Mouse (Mus musculus) layer of hippocampus, postnatal 10 days (tissue): ENCODE results near the gene Raf1. TPM values are rescaled to one million over a fixed set of nuclear protein-coding genes. Genes with fewer than 3 reads are reported as not detected.

ENCODE experiments used
- DNase-seq, 2 experiments: peaks; one replicate each; pipeline ENCODE4 v3.0.0; 2021; ENCODE audit warnings: low spot score in 2 of 2
- long read RNA-seq: library from polyadenylated mRNA; stranded (forward); transcript quantifications from one replicate; pipeline ENCODE4 v2.0.0, GENCODE M21; 2023
- total RNA-seq, 2 experiments: library from RNA; stranded (reverse); gene quantifications; 2 replicates each; pipeline ENCODE4 v1.2.3; 2021

Raf1 gene
- total RNA-seq = 100 to 1,000 TPM; 114 to 123 TPM
- long read RNA-seq, transcript Raf1-201 (17 exons, 3,070 nt) = major isoform, 53 of 84 reads
- long read RNA-seq, partial matches to known transcripts = 15 of 84 reads
- long read RNA-seq, other reads (novel, unspliced or antisense) = 13 of 84 reads

DNA sequence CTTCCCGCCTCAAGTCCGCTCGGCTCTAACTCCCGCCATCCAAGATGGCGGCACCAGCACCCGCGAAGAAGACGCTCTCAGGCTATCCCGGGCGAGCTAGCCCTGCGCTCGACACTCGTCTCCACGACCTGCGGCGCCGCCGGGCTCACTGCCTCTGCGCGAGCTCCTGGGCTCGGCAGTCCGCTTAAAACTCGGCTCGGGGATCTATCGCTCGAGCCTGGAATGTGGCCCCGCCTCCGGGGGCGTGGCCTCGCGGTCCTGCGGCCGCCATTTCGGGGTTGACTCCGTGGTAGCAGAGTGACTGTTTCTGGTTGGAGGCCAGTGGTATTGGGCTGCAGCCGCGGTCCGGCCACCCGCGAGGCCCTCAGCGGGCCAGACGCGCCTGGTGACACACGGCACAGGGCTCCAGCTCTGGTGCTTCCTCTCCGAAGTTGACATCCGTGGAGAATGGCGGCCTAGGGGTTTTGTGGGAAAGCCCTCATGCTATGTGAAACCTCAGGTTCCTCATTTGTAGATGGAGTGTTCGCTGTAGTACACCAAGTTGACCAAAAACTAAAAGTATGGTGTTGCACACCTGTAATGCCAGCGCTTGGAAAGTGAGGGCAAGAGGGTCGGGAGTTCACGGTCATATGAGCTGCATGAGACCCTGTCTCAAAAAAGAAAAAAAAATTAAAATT, at the start of gene Raf1:
Gene Raf1 (minus strand): TSS at position 184 of the 677 bp plus-strand sequence.
- DNase-seq = peak; percentile 96 to 98

DNA sequence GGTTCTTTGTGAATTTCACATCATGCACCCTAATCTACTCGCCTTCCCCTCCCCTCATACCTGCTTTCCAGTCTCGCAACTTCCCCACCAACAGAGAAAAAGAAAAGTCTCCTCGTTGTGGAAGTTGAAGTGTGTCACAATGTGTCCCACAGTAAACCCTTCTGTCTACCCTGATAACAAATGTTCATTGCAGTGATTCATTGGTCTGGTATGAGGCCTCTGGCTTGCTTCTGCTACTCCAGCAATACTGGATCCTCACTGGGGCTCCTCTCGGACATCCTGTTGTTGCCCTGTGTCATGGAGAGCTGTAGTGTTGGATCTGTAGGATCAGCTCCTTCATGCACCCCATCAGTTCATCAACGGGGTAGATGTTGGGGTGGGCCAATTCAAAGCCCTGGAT, 45.8 kb upstream of the Raf1 start:
- DNase-seq = no peak

DNA sequence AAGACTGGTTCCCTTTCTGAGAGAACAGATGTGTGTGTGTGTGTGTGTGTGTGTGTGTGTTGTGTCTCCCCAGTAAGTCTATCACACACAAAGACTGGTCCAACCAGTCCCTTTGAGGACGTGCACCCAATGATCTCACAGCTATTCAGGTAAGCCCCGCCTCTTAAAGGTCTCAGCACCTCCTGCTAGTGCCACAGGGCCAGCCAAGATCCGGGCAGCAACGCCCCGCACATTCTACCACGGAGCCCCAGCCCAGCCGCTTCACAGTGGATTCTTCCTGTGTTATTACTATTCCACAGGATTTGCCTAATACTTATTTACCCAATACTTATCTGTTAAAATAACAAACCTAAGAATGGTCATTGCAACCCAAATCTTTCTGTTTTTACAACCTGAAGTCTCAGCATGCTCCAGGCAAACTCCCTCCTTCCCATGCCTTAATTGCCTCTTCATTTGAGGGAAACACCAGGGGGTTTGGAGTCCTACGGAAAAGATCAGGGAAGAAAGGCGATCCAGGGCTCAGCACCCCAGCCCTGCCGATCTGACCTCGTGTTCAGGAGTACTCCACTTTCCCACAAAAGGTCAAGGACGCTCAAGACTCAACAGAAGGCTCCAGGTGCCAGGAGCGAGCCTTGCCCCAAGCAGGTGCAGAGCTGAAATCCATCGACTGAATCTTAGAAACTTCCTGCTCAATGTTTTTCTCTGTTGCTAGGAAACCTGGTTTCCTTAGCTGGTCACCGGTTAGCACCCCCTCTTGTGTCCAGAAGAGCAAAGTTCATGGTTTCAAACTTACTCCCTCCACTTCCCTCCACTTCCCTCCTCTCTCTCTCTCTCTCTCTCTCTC, 41.5 kb upstream of the Raf1 start:
- DNase-seq = peak; percentile 16 to 23

DNA sequence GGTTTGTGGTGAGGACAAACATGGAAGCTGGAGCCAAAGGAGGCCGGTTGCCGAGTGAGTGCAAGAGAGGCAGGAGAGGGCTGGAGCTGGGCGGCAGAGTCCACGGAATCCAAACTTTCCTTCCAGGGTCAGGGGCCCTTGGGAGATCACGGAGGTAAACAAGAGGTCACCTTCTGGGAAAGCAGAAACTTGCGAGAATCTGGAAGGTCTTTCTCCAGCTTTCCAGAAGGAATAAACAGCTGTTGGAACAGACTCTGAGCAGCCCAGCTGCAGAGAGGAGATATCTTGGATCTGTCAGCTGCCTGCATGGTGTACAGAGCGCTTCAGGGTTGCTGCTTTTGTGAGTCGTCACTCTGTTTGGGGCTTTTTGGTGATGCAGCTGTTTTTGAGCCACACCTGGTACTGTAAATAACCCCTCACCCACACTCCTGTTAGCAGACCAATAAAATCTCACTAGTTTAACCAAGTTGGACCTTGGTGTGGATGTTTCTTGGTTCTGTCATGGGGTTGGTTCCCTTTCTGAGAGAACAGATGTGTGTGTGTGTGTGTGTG, 40.7 kb upstream of the Raf1 start:
- no peak for DNase-seq

DNA sequence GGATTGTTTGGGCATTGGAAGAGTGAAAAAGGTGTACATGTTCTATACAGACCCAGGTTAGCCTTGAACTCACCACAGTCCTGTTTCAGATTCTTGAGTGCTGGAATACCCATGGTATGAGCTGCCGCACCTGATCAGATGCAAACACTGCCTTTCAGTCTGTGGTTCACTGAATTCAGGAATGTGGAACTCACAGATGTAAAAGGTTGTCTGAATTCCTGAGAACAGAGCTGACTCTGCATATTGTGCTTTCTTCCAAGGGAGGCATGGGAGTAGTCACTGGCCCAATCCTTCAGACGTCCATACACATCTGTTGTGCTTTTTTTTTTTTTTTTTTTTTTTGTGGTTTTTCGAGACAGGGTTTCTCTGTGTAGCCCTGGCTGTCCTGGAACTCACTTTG, 34.8 kb upstream of the Raf1 start:
- DNase-seq = no peak

DNA sequence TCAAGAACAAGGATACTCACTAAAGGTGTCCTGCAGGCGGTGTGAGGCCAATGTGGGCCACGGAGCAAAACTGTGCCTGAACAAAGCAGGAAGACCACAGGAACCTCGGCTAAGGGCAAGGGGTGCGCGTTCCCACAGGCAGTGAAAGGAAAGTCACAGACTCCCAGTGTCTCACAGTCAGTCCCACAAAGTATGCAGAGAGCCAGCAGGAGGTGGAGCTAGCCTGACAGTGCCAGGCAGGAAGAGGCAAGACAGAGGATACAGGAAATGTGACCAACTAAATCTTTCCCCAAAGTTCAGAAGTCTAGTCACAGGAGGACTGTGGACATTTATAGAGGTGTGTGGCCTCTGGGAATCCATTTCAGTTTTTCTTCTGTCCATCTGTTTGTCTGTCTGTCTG, 26.5 kb upstream of the Raf1 start:
- no peak for DNase-seq

DNA sequence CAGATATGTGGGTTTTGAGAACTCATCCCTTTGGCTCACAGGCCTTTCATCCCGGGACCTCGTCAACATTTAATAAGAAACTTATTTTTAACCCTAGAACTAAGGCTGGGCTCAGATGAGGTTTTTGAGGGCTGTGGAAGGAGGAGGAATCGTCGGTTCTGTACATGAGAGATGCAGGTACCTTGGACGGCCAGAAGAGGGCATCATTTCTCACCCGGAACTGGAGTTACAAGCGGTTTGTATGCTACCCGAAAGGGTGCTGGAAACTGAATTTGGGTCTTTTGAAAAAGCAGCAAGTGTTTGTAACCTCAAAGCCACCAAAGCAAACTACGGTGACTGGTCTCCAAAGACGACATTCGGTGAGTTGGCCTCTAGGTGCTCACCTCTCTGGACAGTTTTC, 24.9 kb upstream of the Raf1 start:
- DNase-seq = no peak

DNA sequence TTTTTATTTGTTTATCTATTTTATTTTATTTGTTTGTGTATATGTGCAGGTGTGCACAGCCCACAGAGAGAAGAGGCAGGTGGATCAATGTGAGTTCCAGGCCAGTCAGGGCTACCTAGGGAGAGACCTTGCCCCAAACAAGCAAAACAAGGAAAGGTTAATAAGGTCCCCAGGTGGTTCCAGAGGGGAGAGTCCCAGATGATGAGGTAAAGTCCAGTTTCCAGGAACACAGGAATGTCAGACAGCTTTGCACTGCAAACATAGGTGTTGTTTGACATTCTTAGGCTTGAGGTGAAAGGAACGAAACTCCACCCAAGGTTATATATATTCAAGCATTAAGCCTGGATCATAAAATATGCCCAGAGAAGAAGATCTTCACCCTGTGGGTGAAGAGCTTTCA, 24.3 kb upstream of the Raf1 start:
- DNase-seq = no peak

DNA sequence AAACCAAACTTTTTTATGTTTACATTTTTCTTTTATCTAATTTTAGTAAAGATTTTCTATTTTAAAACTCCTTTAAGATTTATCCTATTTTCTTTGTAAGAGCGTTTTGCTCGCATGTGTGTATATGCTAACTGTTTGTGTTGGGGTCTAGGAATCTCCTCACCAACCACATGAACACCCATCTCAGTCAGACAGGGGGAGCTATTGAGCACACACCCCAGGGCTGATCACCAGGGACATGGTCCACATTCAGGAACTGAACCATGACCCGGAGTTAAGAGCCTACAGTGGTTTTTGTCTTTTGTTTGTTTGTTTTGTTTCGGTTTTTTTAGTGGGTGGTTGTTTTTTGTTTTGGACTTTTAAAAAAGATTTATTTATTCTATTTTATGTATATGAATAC, 22.3 kb upstream of the Raf1 start:
- peak in 1 of 2 experiments; percentile 11 for DNase-seq

DNA sequence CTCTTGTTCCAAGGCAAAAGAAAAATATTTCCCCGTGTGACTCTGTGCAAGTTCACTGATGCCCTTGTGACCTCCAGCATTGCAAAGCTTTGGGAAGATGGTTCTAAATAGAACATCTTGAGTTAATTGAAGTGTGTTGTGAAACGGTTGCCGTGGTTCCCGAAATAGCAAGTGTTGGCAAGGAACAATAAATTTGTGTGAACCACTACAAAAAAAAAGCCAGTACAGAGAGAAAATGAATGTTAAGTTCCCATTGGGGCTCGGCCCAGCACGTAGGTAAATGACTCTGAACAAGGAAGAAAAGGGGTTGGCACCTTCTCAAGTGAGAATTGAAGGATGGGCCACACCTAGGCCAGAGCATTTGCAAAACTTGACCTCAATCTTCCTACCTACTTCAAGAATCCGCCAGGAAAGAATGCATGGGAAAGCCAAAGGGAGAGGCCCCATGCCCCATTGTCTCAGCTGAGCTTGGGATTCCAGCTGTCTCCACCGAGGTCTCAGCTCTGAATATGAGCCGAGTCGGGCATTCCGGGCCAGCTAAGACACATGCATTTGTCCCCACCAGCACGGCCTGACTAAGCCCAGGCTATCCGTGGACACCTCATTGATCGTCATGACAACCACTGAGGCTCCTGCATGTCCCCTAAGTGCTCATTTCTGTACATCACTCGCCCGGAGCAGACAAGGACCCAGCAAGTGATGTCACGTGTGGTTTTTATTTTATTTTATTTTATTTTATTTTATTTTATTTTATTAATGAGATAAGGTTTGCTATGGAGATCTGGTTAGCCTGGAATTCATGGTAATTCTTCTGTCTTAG, 21.5 kb upstream of the Raf1 start:
- DNase-seq = peak in 1 of 2 experiments; percentile 11

DNA sequence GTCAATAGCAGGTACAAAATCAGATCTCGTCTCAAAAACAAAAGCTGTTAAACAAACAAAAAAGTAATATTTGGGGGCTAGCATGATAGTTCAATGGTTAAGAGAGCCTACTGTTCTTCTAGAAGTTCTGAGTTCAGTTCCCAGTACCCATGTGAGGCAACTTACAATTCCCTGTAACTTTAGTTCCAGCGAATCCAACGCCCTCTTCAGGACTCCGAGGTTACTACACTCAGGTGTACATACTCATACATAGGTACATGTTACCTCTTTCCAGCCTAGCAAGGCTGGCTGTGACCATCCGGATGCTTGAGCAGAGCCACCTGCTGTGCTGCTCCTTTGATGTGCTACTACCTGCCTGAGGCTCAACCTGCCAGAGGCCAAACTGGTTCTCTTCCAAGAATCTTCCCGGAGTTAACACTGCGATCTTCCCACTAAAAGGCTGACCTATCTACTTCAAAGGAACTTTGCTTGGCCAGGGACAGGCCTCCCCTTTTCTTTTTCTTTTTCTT, 20.3 kb upstream of the Raf1 start:
- no peak for DNase-seq

DNA sequence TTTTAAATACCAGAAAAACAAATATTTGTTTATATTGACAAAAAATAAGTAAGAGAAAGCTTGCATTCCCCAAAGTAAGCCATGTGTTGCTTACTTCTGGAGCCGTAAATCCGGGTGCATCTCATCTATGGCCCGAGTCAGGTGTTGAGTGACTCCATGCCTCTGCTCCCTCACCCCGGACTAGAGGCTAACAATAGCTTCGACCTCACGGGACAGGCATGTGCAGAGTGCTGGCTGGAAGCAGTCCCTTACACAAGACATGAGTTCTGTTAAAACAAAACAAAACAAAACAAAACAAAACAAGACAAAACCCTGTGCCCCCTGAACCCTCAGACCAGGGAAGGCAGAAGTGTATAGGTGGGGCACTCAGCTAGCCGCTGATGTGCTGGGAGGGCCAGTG, 18.7 kb upstream of the Raf1 start:
- DNase-seq = no peak

DNA sequence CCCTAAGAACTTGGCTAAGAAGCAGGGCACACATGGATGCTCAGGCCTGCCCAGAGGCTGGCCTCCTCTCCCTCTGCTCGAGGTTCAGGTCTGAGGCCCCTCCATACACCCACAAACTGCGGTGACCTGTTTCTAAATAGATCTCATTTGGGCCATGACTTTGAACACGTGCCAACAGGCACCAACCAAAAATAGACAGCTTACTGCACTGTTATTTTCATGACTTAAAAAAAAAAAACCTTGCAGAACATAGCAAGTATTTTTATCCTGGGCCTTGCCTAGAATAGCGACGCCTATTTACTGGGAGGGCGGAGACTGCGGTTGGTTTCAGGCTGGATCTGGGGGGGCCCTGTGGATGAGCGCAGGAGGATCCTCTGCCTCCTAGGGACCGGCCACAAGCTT, 18.0 kb upstream of the Raf1 start:
- DNase-seq = no peak

DNA sequence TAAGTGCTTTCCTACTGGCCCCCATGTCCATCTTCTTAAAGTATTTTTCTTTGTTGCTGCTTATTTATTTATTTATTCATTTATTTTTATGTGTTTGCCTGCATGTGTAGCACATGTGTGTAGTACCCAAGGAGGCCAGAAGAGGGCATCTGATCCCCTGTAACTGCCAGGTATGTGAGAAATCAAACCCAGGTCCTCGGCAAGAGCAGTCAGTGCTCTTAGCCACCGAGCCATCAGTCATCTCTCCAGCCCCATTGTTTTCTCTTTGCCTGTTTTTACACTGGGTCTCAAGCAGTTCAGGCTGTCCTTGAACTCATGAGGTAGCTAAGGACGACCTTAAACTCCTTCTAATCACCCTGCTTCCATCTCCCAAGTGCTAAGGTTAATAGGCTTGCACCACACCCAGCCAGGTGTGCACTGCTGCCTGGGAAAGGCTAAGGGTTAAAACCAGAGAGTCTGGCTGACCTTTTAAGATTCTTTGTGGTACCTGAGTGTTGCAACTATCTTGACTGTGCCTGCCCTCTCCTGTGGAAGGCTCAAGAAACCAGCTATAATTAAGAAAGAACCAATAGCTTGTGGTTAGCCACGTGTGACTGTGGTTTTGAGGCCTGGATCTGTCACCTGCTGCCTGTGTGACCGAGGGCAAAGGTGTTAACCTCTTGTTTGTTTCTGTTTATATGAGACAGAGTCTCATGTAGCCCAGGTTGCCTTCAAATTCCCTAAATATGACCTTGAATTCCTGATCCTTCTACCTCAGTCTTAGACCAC, 16.7 kb upstream of the Raf1 start:
- no peak for DNase-seq

DNA sequence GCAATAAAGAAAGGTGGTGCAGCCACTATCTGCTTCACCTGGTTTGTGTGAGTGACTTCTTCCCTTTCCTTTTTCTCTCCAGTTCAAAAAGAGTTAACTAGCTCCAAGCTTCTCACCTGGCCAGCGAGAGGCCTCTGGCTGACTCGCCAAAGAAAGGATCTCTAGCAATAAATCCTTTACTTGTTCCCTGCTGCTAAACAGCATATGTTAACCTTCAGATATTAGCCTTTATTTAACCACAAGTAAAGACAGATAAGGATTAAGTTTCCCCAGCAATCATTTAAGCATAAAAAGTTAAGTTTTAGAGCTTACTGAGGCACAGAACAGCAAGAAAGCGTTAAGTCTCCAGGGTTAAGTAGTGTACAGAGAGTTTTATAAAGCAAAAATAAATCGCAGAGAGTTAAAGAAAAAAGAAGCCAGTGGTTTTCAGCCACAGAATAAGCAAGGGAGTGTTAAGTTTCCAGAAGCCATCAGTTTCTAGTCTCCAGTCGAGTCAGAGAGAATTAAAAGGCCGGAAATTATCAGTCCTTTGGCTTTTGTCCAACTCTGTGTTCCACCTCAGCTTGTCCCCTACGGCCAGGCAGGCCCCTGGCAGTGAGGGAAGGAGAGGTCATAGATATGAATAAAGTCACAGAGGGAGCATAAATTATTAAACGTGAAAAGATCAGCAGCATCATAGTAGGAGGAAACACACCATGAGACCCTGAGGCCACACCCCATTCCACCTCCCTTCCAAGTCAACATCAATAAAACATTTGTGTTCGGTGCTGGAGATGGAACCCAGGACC, 15.9 kb upstream of the Raf1 start:
- DNase-seq = no peak

DNA sequence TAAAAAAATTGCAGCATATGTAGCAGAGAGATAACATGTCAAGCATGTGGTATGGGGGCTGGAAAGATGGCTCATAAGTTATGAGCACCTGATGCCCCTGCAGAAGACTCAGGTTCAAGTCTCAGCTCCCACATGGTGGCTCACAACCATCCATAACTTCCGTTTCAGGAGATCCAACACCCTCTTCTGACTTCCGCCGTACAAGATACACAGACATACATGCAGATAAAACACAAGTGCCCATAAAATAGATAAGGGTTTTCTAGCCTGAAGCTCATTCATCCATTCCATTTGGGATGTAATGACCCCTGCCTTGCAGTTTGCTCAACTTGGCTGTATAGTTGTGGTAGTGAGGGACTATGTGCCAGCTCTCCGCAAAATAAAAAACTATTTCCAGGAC, 13.7 kb upstream of the Raf1 start:
- no peak for DNase-seq

DNA sequence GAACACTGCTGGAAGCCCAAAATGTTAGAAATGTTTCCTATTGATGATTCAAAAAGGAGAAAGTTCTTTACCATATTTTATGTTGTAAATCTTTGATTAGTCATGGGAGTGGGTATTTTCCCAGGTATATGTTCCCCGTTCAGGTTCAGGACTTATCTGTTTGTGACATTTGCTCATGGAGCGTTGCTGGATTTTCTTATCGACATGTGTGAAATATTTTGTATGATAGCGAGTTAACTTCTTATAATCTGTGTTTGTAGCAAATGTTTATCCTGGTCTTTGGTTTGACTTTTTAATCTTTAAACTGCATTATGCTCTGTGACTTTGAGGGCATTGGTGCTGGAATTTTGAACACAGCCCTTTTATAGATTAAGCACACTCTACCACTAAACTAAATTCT, 12.2 kb upstream of the Raf1 start:
- DNase-seq = no peak

DNA sequence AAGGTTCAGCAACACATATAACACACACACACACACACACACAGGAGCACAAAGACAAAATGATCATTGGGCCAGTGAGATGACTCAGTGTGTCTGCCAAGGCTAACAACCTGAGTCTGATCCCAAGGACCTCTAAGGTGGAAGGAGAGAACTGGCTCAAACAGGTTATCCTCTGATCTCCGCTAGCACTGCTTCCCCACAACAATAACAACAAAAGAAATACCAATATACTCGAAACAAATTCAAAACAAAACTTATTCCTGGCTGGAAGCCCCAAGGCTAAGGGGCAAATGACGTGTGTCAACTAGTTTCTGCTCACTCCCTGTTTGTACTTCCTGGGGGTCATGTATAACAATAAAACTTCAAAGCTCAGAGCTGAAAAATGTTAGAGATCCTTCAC, 11.3 kb upstream of the Raf1 start:
- no peak for DNase-seq

DNA sequence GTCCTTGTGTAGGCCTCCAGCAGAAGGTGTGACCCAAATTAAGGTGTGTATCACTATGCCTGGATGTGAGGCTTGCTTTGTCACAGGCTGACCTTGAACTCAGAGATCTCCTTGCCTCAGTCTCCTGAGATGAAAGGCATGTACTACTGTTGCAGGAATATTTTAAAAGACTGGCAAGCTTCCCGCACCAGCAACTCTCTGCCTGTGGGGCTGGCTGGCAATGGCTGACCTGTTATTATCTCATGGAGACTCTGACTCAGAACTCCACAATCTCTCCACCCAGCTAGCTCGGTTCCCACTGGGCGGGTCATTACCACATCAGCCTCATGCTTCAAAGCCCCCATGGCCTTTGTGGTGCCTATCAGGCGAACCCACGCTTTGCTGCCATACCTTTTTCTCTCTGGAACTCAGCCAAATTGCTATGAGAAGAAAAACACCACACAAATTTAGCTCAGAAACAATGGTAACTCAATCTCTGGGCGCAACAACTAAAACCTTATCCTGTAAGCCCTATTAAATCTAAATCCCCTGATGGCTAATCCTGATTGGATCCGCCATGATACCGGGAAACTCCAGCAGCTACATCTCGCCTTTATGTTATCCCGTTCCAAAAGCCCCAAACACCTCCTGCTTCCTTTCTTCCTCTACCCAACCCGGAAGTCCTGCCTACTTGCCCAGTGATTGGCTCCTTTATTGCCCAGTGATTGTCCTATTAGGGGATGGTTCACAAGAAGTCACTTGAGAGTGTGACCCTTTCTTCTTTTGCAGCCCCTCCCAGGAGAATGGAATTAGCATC, 8.6 kb upstream of the Raf1 start:
- DNase-seq = no peak
